Mouse (Mus musculus) G1E (cell line): ENCODE results near the gene H2-Eb2. TPM values are rescaled to one million over a fixed set of nuclear protein-coding genes. Genes with fewer than 3 reads are reported as not detected.
A peak's percentile ranks its signal among the peaks of the same experiment; 100 is the strongest.

Experiments used
- ATAC-seq: 2 replicates; pipeline ENCODE4 v1.8.0; 2016; ENCODE audit warnings: mild to moderate bottlenecking; ENCODE audit not compliant: insufficient number of reproducible peaks, poor library complexity, low FRiP score, severe bottlenecking; ENCODE audit errors: extremely low read depth
- DNase-seq: peaks from one replicate; pipeline ENCODE4 v3.0.0; 2012; ENCODE audit warnings: low spot score
- H3K27me3 ChIP-seq: 2 replicates; pipeline ENCODE4 v1.6.1; 2012; ENCODE audit warnings: mild to moderate bottlenecking, low read length, inconsistent platforms; ENCODE audit not compliant: insufficient read depth
- H3K36me3 ChIP-seq: replicated peaks from 2 replicates; pipeline ENCODE3; 2012; ENCODE audit warnings: mild to moderate bottlenecking, inconsistent platforms
- H3K4me1 ChIP-seq: 2 replicates; pipeline ENCODE4 v1.6.1; 2012; ENCODE audit warnings: low read depth, low read length, inconsistent platforms, mixed read lengths; ENCODE audit not compliant: insufficient read depth
- H3K4me3 ChIP-seq: 2 replicates; pipeline ENCODE4 v1.5.1; 2012; ENCODE audit warnings: low read depth, mild to moderate bottlenecking, inconsistent platforms, low read length, moderate library complexity, mixed read lengths
- H3K9me3 ChIP-seq: replicated peaks from 2 replicates; pipeline ENCODE4 v1.6.1; 2012; ENCODE audit warnings: inconsistent platforms
- CTCF ChIP-seq: IDR thresholded peaks from 2 replicates; pipeline ENCODE4 v1.5.1; 2012; ENCODE audit warnings: low read depth, low read length, inconsistent platforms, mixed read lengths
- GATA1 ChIP-seq: IDR thresholded peaks from 2 replicates; pipeline ENCODE4 v1.6.1; 2012; ENCODE audit warnings: borderline replicate concordance, low read length, inconsistent platforms, mixed read lengths
- GATA2 ChIP-seq: IDR thresholded peaks from 2 replicates; pipeline ENCODE4 v1.6.1; 2012; ENCODE audit warnings: low read depth, low read length, inconsistent platforms, borderline replicate concordance
- POLR2AphosphoS5 ChIP-seq: IDR thresholded peaks from 2 replicates; pipeline ENCODE4 v1.6.1; 2012; ENCODE audit warnings: low read depth, low read length, inconsistent platforms; ENCODE audit not compliant: insufficient replicate concordance
- TAL1 ChIP-seq: conservative IDR thresholded peaks from 2 replicates; pipeline ENCODE4 v1.6.1; 2012; ENCODE audit warnings: low read depth, low read length, inconsistent platforms, mixed read lengths
- polyA plus RNA-seq: library from polyadenylated mRNA; stranded (reverse); fragments of >175 nt; gene quantifications from 2 replicates; pipeline ENCODE4 v1.2.3, GENCODE M21; 2012
- total RNA-seq, 2 experiments: library from RNA; stranded (forward) in 1 of 2; stranded (reverse) in 1 of 2; fragments of 200-1000 nt in 1 of 2; fragments of >200 nt in 1 of 2; fragmentation: Nextera tagmentation in 1 of 2; gene quantifications; 2 replicates each; pipeline ENCODE4 v1.2.3; 2014 to 2017

Gene H2-Eb2
- total and polyA plus RNA-seq, 3 experiments, result 0.05 TPM; not detected in 2

GRCm38 (mm10) chr17:34386656-34387055 lies 61.2 kb downstream of the H2-Eb2 start:
- Histone ChIP-seq H3K4me3 (no peak overlapping the region), H3K36me3 (no peaks in the 10 kb centered on the region), H3K4me1 (no peaks in the 10 kb centered on the region), H3K27me3 (0 out of 2 replicates have a peak, but pooled peaks cover 5% of the 10 kb centered on the region), H3K9me3 (no peaks in the 10 kb centered on the region)
- no peak for DNase-seq
- no peak for TF ChIP-seq GATA1
- no peak for TF ChIP-seq POLR2AphosphoS5
- no peak for TF ChIP-seq CTCF
- TF ChIP-seq GATA2, result no peak
- TF ChIP-seq TAL1, result no peak
- no peak for ATAC-seq

DNA sequence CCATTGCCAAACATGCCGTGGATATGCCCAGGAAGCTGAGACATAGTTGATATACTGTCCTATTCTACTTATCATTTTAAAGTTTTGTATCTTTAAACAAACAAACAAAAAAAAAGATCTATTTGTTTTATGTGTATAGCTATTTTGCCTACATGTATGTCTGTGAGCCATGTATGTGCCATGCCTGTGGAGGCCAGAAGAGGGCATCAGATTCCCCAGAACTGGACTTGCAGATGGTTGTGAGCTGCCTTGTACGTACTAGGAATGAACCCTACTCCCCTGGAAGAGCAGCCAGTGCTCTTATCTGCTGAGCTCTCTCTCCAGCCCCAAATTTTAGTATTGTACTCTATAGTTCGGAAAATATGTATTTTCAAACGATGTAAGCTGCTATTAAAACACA lies 63.0 kb downstream of the H2-Eb2 start:
- H3K4me3 ChIP-seq, result no peak overlapping the region
- no peak for DNase-seq
- H3K9me3 ChIP-seq, result no peaks in the 10 kb centered on the region
- TF ChIP-seq TAL1 (no peak), CTCF (0 out of 2 replicates have a peak, but pooled peaks have one; percentile 11)
- H3K4me1 ChIP-seq, result no peaks in the 10 kb centered on the region
- no peak for ATAC-seq
- no peaks in the 10 kb centered on the region for H3K36me3 ChIP-seq
- H3K27me3 ChIP-seq, result peaks cover 9% of the 10 kb centered on the region; the same call in 1 of the 2 replicates

Other genes with a start within 250 kb of the H2-Eb2 start
- gene H2-Oa, start 233.3 kb upstream of the H2-Eb2 start, total RNA-seq (2014; fragmentation: Nextera tagmentation), result not detected in 2 replicates
- gene H2-Oa, start 233.3 kb upstream of the H2-Eb2 start, total RNA-seq (2017), result 0.11 TPM in 1 of 2 replicates, not detected in the other
- not detected in 2 replicates for gene H2-Oa, start 233.3 kb upstream of the H2-Eb2 start, polyA plus RNA-seq
- 11.0 and 16.1 TPM in 2 replicates for gene H2-DMa, start 206.1 kb upstream of the H2-Eb2 start, total RNA-seq (2014; fragmentation: Nextera tagmentation)
- 2.8 and 3.8 TPM in 2 replicates for gene H2-DMa, start 206.1 kb upstream of the H2-Eb2 start, total RNA-seq (2017)
- 0.62 and 1.3 TPM in 2 replicates for gene H2-DMa, start 206.1 kb upstream of the H2-Eb2 start, polyA plus RNA-seq
- 336 and 447 TPM in 2 replicates for gene Brd2, start 203.0 kb upstream of the H2-Eb2 start, total RNA-seq (2014; fragmentation: Nextera tagmentation)
- 214 and 244 TPM in 2 replicates for gene Brd2, start 203.0 kb upstream of the H2-Eb2 start, total RNA-seq (2017)
- gene Brd2, start 203.0 kb upstream of the H2-Eb2 start, polyA plus RNA-seq, result 198 and 298 TPM in 2 replicates
- gene H2-DMb2, start 182.4 kb upstream of the H2-Eb2 start, total RNA-seq (2014; fragmentation: Nextera tagmentation), result not detected in 2 replicates
- not detected in 2 replicates for gene H2-DMb2, start 182.4 kb upstream of the H2-Eb2 start, total RNA-seq (2017)
- gene H2-DMb2, start 182.4 kb upstream of the H2-Eb2 start, polyA plus RNA-seq, result not detected in 2 replicates
- gene H2-DMb1, start 172.6 kb upstream of the H2-Eb2 start, total RNA-seq (2014; fragmentation: Nextera tagmentation), result not detected in 2 replicates
- gene H2-DMb1, start 172.6 kb upstream of the H2-Eb2 start, total RNA-seq (2017), result 0.41 and 0.44 TPM in 2 replicates
- 0.06 and 0.10 TPM in 2 replicates for gene H2-DMb1, start 172.6 kb upstream of the H2-Eb2 start, polyA plus RNA-seq
- gene Tap1, start 138.1 kb upstream of the H2-Eb2 start, total RNA-seq (2014; fragmentation: Nextera tagmentation), result 6.5 and 6.8 TPM in 2 replicates
- gene Tap1, start 138.1 kb upstream of the H2-Eb2 start, total RNA-seq (2017), result 7.2 and 11.0 TPM in 2 replicates
- 7.4 and 7.6 TPM in 2 replicates for gene Tap1, start 138.1 kb upstream of the H2-Eb2 start, polyA plus RNA-seq
- gene Psmb9, start 137.9 kb upstream of the H2-Eb2 start, total RNA-seq (2014; fragmentation: Nextera tagmentation), result not detected in 2 replicates
- 3.7 and 4.8 TPM in 2 replicates for gene Psmb9, start 137.9 kb upstream of the H2-Eb2 start, total RNA-seq (2017)
- gene Psmb9, start 137.9 kb upstream of the H2-Eb2 start, polyA plus RNA-seq, result 1.5 and 1.9 TPM in 2 replicates
- not detected in 2 replicates for gene Psmb8, start 127.9 kb upstream of the H2-Eb2 start, total RNA-seq (2014; fragmentation: Nextera tagmentation)
- 0.06 and 0.11 TPM in 2 replicates for gene Psmb8, start 127.9 kb upstream of the H2-Eb2 start, total RNA-seq (2017)
- gene Psmb8, start 127.9 kb upstream of the H2-Eb2 start, polyA plus RNA-seq, result 0.15 and 0.25 TPM in 2 replicates
- 7.8 and 8.7 TPM in 2 replicates for gene Tap2, start 122.1 kb upstream of the H2-Eb2 start, total RNA-seq (2014; fragmentation: Nextera tagmentation)
- 12.0 and 13.4 TPM in 2 replicates for gene Tap2, start 122.1 kb upstream of the H2-Eb2 start, total RNA-seq (2017)
- 56.4 and 58.9 TPM in 2 replicates for gene Tap2, start 122.1 kb upstream of the H2-Eb2 start, polyA plus RNA-seq
- not detected in 2 replicates for gene H2-Ob, start 86.8 kb upstream of the H2-Eb2 start, total RNA-seq (2014; fragmentation: Nextera tagmentation)
- gene H2-Ob, start 86.8 kb upstream of the H2-Eb2 start, total RNA-seq (2017), result 0.11 TPM in 1 of 2 replicates, not detected in the other
- not detected in 2 replicates for gene H2-Ob, start 86.8 kb upstream of the H2-Eb2 start, polyA plus RNA-seq
- not detected in 2 replicates for gene H2-Ab1, start 68.0 kb upstream of the H2-Eb2 start, total RNA-seq (2014; fragmentation: Nextera tagmentation)
- 0.27 and 0.29 TPM in 2 replicates for gene H2-Ab1, start 68.0 kb upstream of the H2-Eb2 start, total RNA-seq (2017)
- gene H2-Ab1, start 68.0 kb upstream of the H2-Eb2 start, polyA plus RNA-seq, result 0.07 and 0.11 TPM in 2 replicates
- gene H2-Aa, start 37.8 kb upstream of the H2-Eb2 start, total RNA-seq (2014; fragmentation: Nextera tagmentation), result not detected in 2 replicates
- 0.06 TPM in 1 of 2 replicates, not detected in the other for gene H2-Aa, start 37.8 kb upstream of the H2-Eb2 start, total RNA-seq (2017)
- not detected in 2 replicates for gene H2-Aa, start 37.8 kb upstream of the H2-Eb2 start, polyA plus RNA-seq
- not detected in 2 replicates for gene H2-Eb1, start 19.8 kb upstream of the H2-Eb2 start, total RNA-seq (2014; fragmentation: Nextera tagmentation)
- 0.12 TPM in 1 of 2 replicates, not detected in the other for gene H2-Eb1, start 19.8 kb upstream of the H2-Eb2 start, total RNA-seq (2017)
- not detected in 2 replicates for gene H2-Eb1, start 19.8 kb upstream of the H2-Eb2 start, polyA plus RNA-seq
- not detected in 2 replicates for gene Btnl2, start 29.2 kb downstream of the H2-Eb2 start, total RNA-seq (2014; fragmentation: Nextera tagmentation)
- 0.05 TPM in 1 of 2 replicates, not detected in the other for gene Btnl2, start 29.2 kb downstream of the H2-Eb2 start, total RNA-seq (2017)
- not detected in 2 replicates for gene Btnl2, start 29.2 kb downstream of the H2-Eb2 start, polyA plus RNA-seq
- gene Btnl1, start 51.5 kb downstream of the H2-Eb2 start, total RNA-seq (2014; fragmentation: Nextera tagmentation), result not detected in 2 replicates
- gene Btnl1, start 51.5 kb downstream of the H2-Eb2 start, total RNA-seq (2017), result 0.22 TPM in 1 of 2 replicates, not detected in the other
- not detected in 2 replicates for gene Btnl1, start 51.5 kb downstream of the H2-Eb2 start, polyA plus RNA-seq
- gene BC051142, start 73.2 kb downstream of the H2-Eb2 start, total RNA-seq (2014; fragmentation: Nextera tagmentation), result not detected in 2 replicates
- 0.05 and 0.17 TPM in 2 replicates for gene BC051142, start 73.2 kb downstream of the H2-Eb2 start, total RNA-seq (2017)
- not detected in 2 replicates for gene BC051142, start 73.2 kb downstream of the H2-Eb2 start, polyA plus RNA-seq
- not detected in 2 replicates for gene Btnl4, start 151.7 kb downstream of the H2-Eb2 start, total RNA-seq (2014; fragmentation: Nextera tagmentation)
- 0.22 TPM in 1 of 2 replicates, not detected in the other for gene Btnl4, start 151.7 kb downstream of the H2-Eb2 start, total RNA-seq (2017)
- gene Btnl4, start 151.7 kb downstream of the H2-Eb2 start, polyA plus RNA-seq, result not detected in 2 replicates
- gene Btnl6, start 191.7 kb downstream of the H2-Eb2 start, total RNA-seq (2014; fragmentation: Nextera tagmentation), result not detected in 2 replicates
- gene Btnl6, start 191.7 kb downstream of the H2-Eb2 start, total RNA-seq (2017), result 0.11 TPM in 1 of 2 replicates, not detected in the other
- gene Btnl6, start 191.7 kb downstream of the H2-Eb2 start, polyA plus RNA-seq, result not detected in 2 replicates
- gene Notch4, start 238.6 kb downstream of the H2-Eb2 start, total RNA-seq (2014; fragmentation: Nextera tagmentation), result 0.19 and 0.60 TPM in 2 replicates
- gene Notch4, start 238.6 kb downstream of the H2-Eb2 start, total RNA-seq (2017), result 0.52 and 0.60 TPM in 2 replicates
- 0.34 and 0.88 TPM in 2 replicates for gene Notch4, start 238.6 kb downstream of the H2-Eb2 start, polyA plus RNA-seq